Mouse (Mus musculus): ENCODE data around the gene AC124108.1.

DNA sequence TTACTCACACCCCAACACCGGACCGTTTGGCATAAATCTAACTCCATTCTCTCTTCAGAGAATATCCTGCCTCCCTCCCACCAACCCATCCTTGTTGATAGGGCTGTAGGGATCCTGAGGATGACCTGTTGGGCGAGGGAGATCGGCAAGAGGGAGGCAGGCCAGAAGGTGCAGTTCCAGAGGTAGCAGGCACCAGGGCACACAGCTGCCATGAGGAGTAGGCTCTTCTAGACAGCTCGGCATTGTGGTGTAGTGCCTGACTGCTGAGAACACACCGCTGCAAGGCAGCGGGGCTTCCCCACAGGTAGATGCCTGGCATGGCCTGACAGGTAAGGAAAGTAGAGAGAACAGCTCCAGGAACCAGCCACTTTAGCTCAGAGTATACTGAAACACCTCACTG lies 33.4 kb upstream of the AC124108.1 start:
- TF ChIP-seq CTCF (IDR thresholded peaks at IDR 0.05; ENCODE audit: borderline replicate concordance, control insufficient read depth, extremely low read depth, insufficient read depth, low read length, poor library complexity) (no peak), POLR2A (IDR thresholded peaks at IDR 0.05; ENCODE audit: control insufficient read depth, extremely low read depth, insufficient read depth, low read length, poor library complexity) (no peak)

All from thymus, adult 2 months (tissue).